Mouse (Mus musculus) inflammation-experienced regulatory T-cells, adult 6 months (primary cell): Measurements from ENCODE around the gene Kif6. TPM values are rescaled to one million over a fixed set of nuclear protein-coding genes. Genes with fewer than 3 reads are reported as not detected.

Source experiments
- ATAC-seq: one replicate; pipeline ENCODE4 v1.8.0; 2017
- polyA plus RNA-seq, 3 experiments: library from polyadenylated mRNA; unstranded; fragments of 100-300 nt; shearing (Covaris generic); gene quantifications; one replicate each; pipeline ENCODE4 v1.2.1; 2017

Gene Kif6
- not detected for polyA plus RNA-seq

GRCm38 (mm10) chr17:49614577-49615235 lies at the start of gene Kif6:
TSS of gene Kif6 (plus strand) at chr17:49615136.
- no peak for ATAC-seq

- no peak for ATAC-seq
Observed at GRCm38 (mm10) chr17:49568717-49569116, 46.2 kb upstream of the Kif6 start.

GRCm38 (mm10) chr17:49577321-49577720 lies 37.6 kb upstream of the Kif6 start:
- ATAC-seq: no peak

GRCm38 (mm10) chr17:49582471-49582870 lies 32.5 kb upstream of the Kif6 start:
- ATAC-seq: no peak

- no peak for ATAC-seq
Observed at GRCm38 (mm10) chr17:49590051-49590450, 24.9 kb upstream of the Kif6 start.

GRCm38 (mm10) chr17:49605397-49605796 lies 9.5 kb upstream of the Kif6 start:
- no peak for ATAC-seq

GRCm38 (mm10) chr17:49607351-49608027 lies 7.4 kb upstream of the Kif6 start:
- ATAC-seq: no peak

GRCm38 (mm10) chr17:49610296-49610695 lies 4.6 kb upstream of the Kif6 start:
- no peak for ATAC-seq

- ATAC-seq: no peak
Observed at GRCm38 (mm10) chr17:49615241-49615651, 310 bp downstream of the Kif6 start.

- ATAC-seq: no peak
Observed at GRCm38 (mm10) chr17:49624572-49624971, 9.6 kb downstream of the Kif6 start.

GRCm38 (mm10) chr17:49627011-49627794 lies 12.3 kb downstream of the Kif6 start:
- no peak for ATAC-seq

- ATAC-seq: no peak
Observed at GRCm38 (mm10) chr17:49628875-49629274, 13.9 kb downstream of the Kif6 start.

- no peak for ATAC-seq
Observed at GRCm38 (mm10) chr17:49633041-49633440, 18.1 kb downstream of the Kif6 start.

GRCm38 (mm10) chr17:49641903-49642302 lies 27.0 kb downstream of the Kif6 start:
- ATAC-seq: no peak

GRCm38 (mm10) chr17:49642336-49642735 lies 27.4 kb downstream of the Kif6 start:
- no peak for ATAC-seq

GRCm38 (mm10) chr17:49642889-49643490 lies 28.1 kb downstream of the Kif6 start:
- ATAC-seq: no peak

GRCm38 (mm10) chr17:49646267-49646666 lies 31.3 kb downstream of the Kif6 start:
- no peak for ATAC-seq

GRCm38 (mm10) chr17:49648970-49649369 lies 34.0 kb downstream of the Kif6 start:
- no peak for ATAC-seq

- no peak for ATAC-seq
Observed at GRCm38 (mm10) chr17:49649394-49649793, 34.5 kb downstream of the Kif6 start.

- no peak for ATAC-seq
Observed at GRCm38 (mm10) chr17:49650366-49650765, 35.4 kb downstream of the Kif6 start.

GRCm38 (mm10) chr17:49652357-49652756 lies 37.4 kb downstream of the Kif6 start:
- ATAC-seq: no peak

- no peak for ATAC-seq
Observed at GRCm38 (mm10) chr17:49652800-49653199, 37.9 kb downstream of the Kif6 start.

- no peak for ATAC-seq
Observed at GRCm38 (mm10) chr17:49661626-49662025, 46.7 kb downstream of the Kif6 start.
